Mouse (Mus musculus) hindbrain, embryonic 11.5 days (tissue): ENCODE data around the gene Nectin4. TPM values are rescaled to one million over a fixed set of nuclear protein-coding genes. Genes with fewer than 3 reads are reported as not detected.
A peak's percentile ranks its signal among the peaks of the same experiment; 100 is the strongest.

Experiments
- ATAC-seq: fragments of 200-750 bp; cut with Nextera tagmentation; 2 replicates; pipeline ENCODE4 v1.8.0; 2017; ENCODE audit warnings: mild to moderate bottlenecking, moderate TSS enrichment, moderate library complexity; ENCODE audit not compliant: low FRiP score
- DNase-seq: peaks from one replicate; pipeline ENCODE4 v3.0.0-alpha.2; 2015; ENCODE audit warnings: low spot score
- H3K27ac ChIP-seq: fragments of 300-500 bp; sonication (generic); 2 replicates; pipeline ENCODE4 v1.5.1; 2014; ENCODE audit warnings: mild to moderate bottlenecking, low read depth, low read length
- H3K27me3 ChIP-seq: fragments of 300-500 bp; sonication (generic); 2 replicates; pipeline ENCODE4 v1.6.1; 2014; ENCODE audit warnings: mild to moderate bottlenecking, low read length, moderate library complexity, mixed read lengths; ENCODE audit not compliant: control insufficient read depth, insufficient read depth
- H3K36me3 ChIP-seq: fragments of 300-500 bp; sonication (generic); 2 replicates; pipeline ENCODE4 v1.6.1; 2014; ENCODE audit warnings: mild to moderate bottlenecking, low read length, moderate library complexity, mixed read lengths; ENCODE audit not compliant: control insufficient read depth, insufficient read depth
- H3K4me1 ChIP-seq: fragments of 300-500 bp; sonication (generic); replicated peaks from 2 replicates; pipeline ENCODE4 v1.6.1; 2014; ENCODE audit warnings: low read length, mixed read lengths; ENCODE audit not compliant: control insufficient read depth, insufficient read depth
- H3K4me2 ChIP-seq: fragments of 300-500 bp; sonication (generic); replicated peaks from 2 replicates; pipeline ENCODE4 v1.6.1; 2014; ENCODE audit warnings: mild to moderate bottlenecking, low read depth, low read length
- H3K4me3 ChIP-seq: fragments of 300-500 bp; sonication (generic); 2 replicates; pipeline ENCODE4 v1.5.1; 2014; ENCODE audit warnings: low read depth, low read length
- H3K9ac ChIP-seq: fragments of 300-500 bp; sonication (generic); 2 replicates; pipeline ENCODE4 v1.6.1; 2014; ENCODE audit warnings: low read depth, low read length
- H3K9me3 ChIP-seq: fragments of 300-500 bp; sonication (generic); 2 replicates; pipeline ENCODE4 v1.6.1; 2016; ENCODE audit warnings: low read length; ENCODE audit not compliant: control insufficient read depth
- WGBS: fragments of 180-500 bp; shearing (Covaris S2); extraction: QIAGEN DNeasy Blood & Tissue Kit; methylation state at CpG from one replicate; pipeline ENCODE4 v1.1.7; 2014; 5-methylcytosine and 5-hydroxymethylcytosine counted together
- polyA plus RNA-seq: library from polyadenylated mRNA; unstranded; fragments of >200 nt; fragmentation: Nextera tagmentation; extraction: Ambion mirVana; gene quantifications from 2 replicates; pipeline ENCODE4 v1.2.1, GENCODE M21; 2014

The Nectin4 gene
- polyA plus RNA-seq, 1 experiment from 2014 or later = 0.66 TPM

GRCm38 (mm10) chr1:171365934-171366333 lies 4.0 kb upstream of the Nectin4 start:
- Histone ChIP-seq H3K4me2 (no peak overlapping the region), H3K36me3 (no peaks in the 10 kb centered on the region), H3K4me1 (no peaks in the 10 kb centered on the region), H3K27me3 (no peaks in the 10 kb centered on the region), H3K9ac (no peak overlapping the region), H3K27ac (no peak overlapping the region), H3K9me3 (no peaks in the 10 kb centered on the region), H3K4me3 (no peak overlapping the region)
- WGBS = 63% methylated on average over 7 of the region's 7 CpGs
- DNase-seq (no peak), ATAC-seq (no peak)

GRCm38 (mm10) chr1:171372880-171373279 lies 3.0 kb downstream of the Nectin4 start:
- no peaks in the 10 kb centered on the region for H3K9me3 ChIP-seq
- 69% methylated on average over 3 of the region's 3 CpGs for WGBS
- no peak overlapping the region for H3K4me2 ChIP-seq
- H3K4me3 ChIP-seq = no peak overlapping the region
- H3K36me3 ChIP-seq = no peaks in the 10 kb centered on the region
- no peak overlapping the region for H3K27ac ChIP-seq
- no peak overlapping the region for H3K9ac ChIP-seq
- DNase-seq (no peak), ATAC-seq (no peak)
- no peaks in the 10 kb centered on the region for H3K27me3 ChIP-seq
- H3K4me1 ChIP-seq = no peaks in the 10 kb centered on the region

- Histone ChIP-seq H3K9ac (no peak overlapping the region), H3K4me2 (no peak overlapping the region), H3K27ac (no peak overlapping the region), H3K9me3 (no peaks in the 10 kb centered on the region), H3K27me3 (no peaks in the 10 kb centered on the region), H3K4me3 (no peak overlapping the region), H3K4me1 (no peaks in the 10 kb centered on the region), H3K36me3 (no peaks in the 10 kb centered on the region)
- 0% methylated on average over 3 of the region's 4 CpGs for WGBS
- ATAC-seq (no peak), DNase-seq (no peak)
Measured at GRCm38 (mm10) chr1:171373946-171374345, 4.0 kb downstream of the Nectin4 start.

GRCm38 (mm10) chr1:171375646-171376097 lies 5.8 kb downstream of the Nectin4 start:
- Histone ChIP-seq H3K4me2 (no peak overlapping the region), H3K4me3 (no peak overlapping the region), H3K27ac (no peak overlapping the region), H3K4me1 (no peaks in the 10 kb centered on the region), H3K9ac (no peak overlapping the region), H3K9me3 (no peaks in the 10 kb centered on the region), H3K27me3 (peaks cover 6% of the 10 kb centered on the region), H3K36me3 (no peaks in the 10 kb centered on the region)
- 51% methylated on average over 9 of the region's 9 CpGs for WGBS
- ATAC-seq = no peak
- DNase-seq = no peak

GRCm38 (mm10) chr1:171378298-171378697 lies 8.4 kb downstream of the Nectin4 start:
- 93% methylated on average over 6 of the region's 6 CpGs for WGBS
- no peak for ATAC-seq
- no peaks in the 10 kb centered on the region for H3K36me3 ChIP-seq

GRCm38 (mm10) chr1:171379935-171380599 lies 10.2 kb downstream of the Nectin4 start:
- DNase-seq (peak; percentile 87), ATAC-seq (peak; percentile 88)
- no peak overlapping the region for H3K27ac ChIP-seq
- H3K9me3 ChIP-seq = no peaks in the 10 kb centered on the region
- H3K36me3 ChIP-seq = no peaks in the 10 kb centered on the region
- peaks cover 9% of the 10 kb centered on the region for H3K27me3 ChIP-seq
- H3K4me1 ChIP-seq = no peaks in the 10 kb centered on the region
- peak overlapping the region; percentile 24 for H3K4me2 ChIP-seq
- H3K4me3 ChIP-seq = peak overlapping the region; percentile 0; the same call in 1 of the 2 replicates
- WGBS = 6% methylated on average over 31 of the region's 31 CpGs
- H3K9ac ChIP-seq = no peak overlapping the region

More at GRCm38 (mm10) chr1:171378298-171378697, 8.4 kb downstream of the Nectin4 start:
- DNase-seq = no peak
- Histone ChIP-seq H3K4me1 (no peaks in the 10 kb centered on the region), H3K4me3 (no peak overlapping the region), H3K9ac (no peak overlapping the region), H3K27me3 (peaks cover 9% of the 10 kb centered on the region), H3K9me3 (no peaks in the 10 kb centered on the region), H3K27ac (no peak overlapping the region), H3K4me2 (no peak overlapping the region)

GRCm38 (mm10) chr1:171382096-171382620 lies 12.3 kb downstream of the Nectin4 start:
- no peaks in the 10 kb centered on the region for H3K36me3 ChIP-seq
- H3K27ac ChIP-seq = no peak overlapping the region
- H3K27me3 ChIP-seq = peaks cover 9% of the 10 kb centered on the region
- no peak overlapping the region for H3K4me2 ChIP-seq
- H3K4me1 ChIP-seq = no peaks in the 10 kb centered on the region
- no peak for ATAC-seq
- no peak overlapping the region for H3K4me3 ChIP-seq
- WGBS = 74% methylated on average over 11 of the region's 11 CpGs
- H3K9ac ChIP-seq = no peak overlapping the region
- H3K9me3 ChIP-seq = no peaks in the 10 kb centered on the region
- no peak for DNase-seq

- H3K4me1 ChIP-seq = no peaks in the 10 kb centered on the region
- H3K27me3 ChIP-seq = peaks cover 9% of the 10 kb centered on the region
- H3K36me3 ChIP-seq = no peaks in the 10 kb centered on the region
- H3K4me3 ChIP-seq = no peak overlapping the region
- WGBS = 75% methylated on average over 9 of the region's 9 CpGs
- no peak overlapping the region for H3K9ac ChIP-seq
- DNase-seq (no peak), ATAC-seq (no peak)
- H3K27ac ChIP-seq = no peak overlapping the region
- no peak overlapping the region for H3K4me2 ChIP-seq
- H3K9me3 ChIP-seq = no peaks in the 10 kb centered on the region
Measured at GRCm38 (mm10) chr1:171384361-171384760, 14.5 kb downstream of the Nectin4 start.

GRCm38 (mm10) chr1:171385171-171385570 lies 15.3 kb downstream of the Nectin4 start:
- Histone ChIP-seq H3K9me3 (no peaks in the 10 kb centered on the region), H3K4me1 (no peaks in the 10 kb centered on the region), H3K9ac (no peak overlapping the region), H3K4me3 (no peak overlapping the region), H3K36me3 (no peaks in the 10 kb centered on the region), H3K4me2 (no peak overlapping the region), H3K27me3 (peaks cover 6% of the 10 kb centered on the region; the same call in 1 of the 2 replicates), H3K27ac (no peak overlapping the region)
- ATAC-seq = no peak
- WGBS = 69% methylated on average over 9 of the region's 9 CpGs
- DNase-seq = no peak
